Comparison of ENCODE assay signal across 25 mouse cellular contexts in the genomic region with DNA sequence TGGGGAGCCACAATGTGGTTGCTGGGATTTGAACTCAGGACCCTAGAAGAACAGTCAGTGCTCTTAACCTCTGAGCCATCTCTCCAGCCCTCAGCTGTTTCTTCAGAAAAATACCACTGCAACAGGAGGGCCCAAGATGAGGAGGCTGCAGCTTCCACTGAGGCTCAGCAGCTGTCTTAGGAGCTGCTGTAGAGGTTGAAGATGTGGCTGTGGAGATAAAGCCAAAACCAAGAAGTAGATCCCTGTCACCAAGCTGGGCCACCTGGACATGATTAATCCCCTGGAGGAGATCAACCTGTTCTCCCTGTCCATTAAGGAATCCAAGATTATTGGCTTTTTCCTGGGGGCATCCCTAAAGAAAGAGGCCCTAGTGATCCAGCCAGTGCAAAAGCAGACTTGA. TPM values are rescaled to one million over a fixed set of nuclear protein-coding genes. Genes with fewer than 3 reads are reported as not detected.
DNase-seq lines count a peak whose midpoint lies in the region; ATAC-seq and TF ChIP-seq lines count a peak whose summit lies in the region.
"Had no signal": no experiment of that assay in that cellular context is flagged by ENCODE, and none has a peak within 500 bp of the region (broad histone marks: within the 10 kb centered on the region; RNA-seq: fewer than 3 reads in every experiment).

No protein-coding gene starts in this region.

- DNase-seq in G1E (ENCODE audit: low spot score) = no peak
- no peak for DNase-seq in right cerebral cortex, postnatal 10 days (ENCODE audit: low spot score in 2 of 2)
- no peak for DNase-seq in frontal cortex, postnatal 14 days (ENCODE audit: low spot score in 2 of 2)
- DNase-seq: adrenal gland, postnatal 36 days; cerebellum, adult 11 months; cerebellum, adult 9-11 months; kidney, postnatal 25 days; layer of hippocampus, postnatal 36 days; lung, embryonic 14.5 days; lung, postnatal 4 days; right cerebral cortex, adult 18-20 months had no signal

- H3K9ac ChIP-seq in liver, embryonic 12.5 days = peak overlapping the region; percentile 60
- H3K9ac ChIP-seq: forebrain, embryonic 12.5 days; intestine, embryonic 15.5 days; limb, embryonic 13.5 days; lung, embryonic 14.5 days; neural tube, embryonic 15.5 days had no signal

- H3K27ac ChIP-seq in bone marrow, adult 2 months (ENCODE audit: control insufficient read depth, insufficient read depth, low read depth, low read length, poor library complexity) = peak overlapping the region; percentile 53
- H3K27ac ChIP-seq in liver, embryonic 12.5 days = peak overlapping the region; percentile 96
- H3K27ac ChIP-seq: embryonic facial prominence, embryonic 10.5 days; forebrain, embryonic 12.5 days; gastrocnemius, adult 2 months; hindbrain, embryonic 10.5 days; intestine, embryonic 15.5 days; limb, embryonic 13.5 days; midbrain, embryonic 10.5 days; neural tube, embryonic 15.5 days had no signal

- peak overlapping the region; percentile 52 for H3K4me2 ChIP-seq in liver, embryonic 12.5 days
- H3K4me2 ChIP-seq: forebrain, embryonic 12.5 days; intestine, embryonic 15.5 days; limb, embryonic 13.5 days; lung, embryonic 14.5 days; neural tube, embryonic 15.5 days had no signal

- peaks cover 36% of the 10 kb centered on the region for H3K4me1 ChIP-seq in G1E (ENCODE audit: insufficient read depth, low read depth, low read length)
- H3K4me1 ChIP-seq in bone marrow, adult 2 months (ENCODE audit: control insufficient read depth, insufficient read depth, low read length) = peaks cover 2% of the 10 kb centered on the region; the same call in 1 of the 2 replicates
- peaks cover 78% of the 10 kb centered on the region for H3K4me1 ChIP-seq in liver, embryonic 12.5 days
- H3K4me1 ChIP-seq: forebrain, embryonic 12.5 days had no signal

- no peak for ATAC-seq in G1E (ENCODE audit: extremely low read depth, insufficient number of reproducible peaks, low FRiP score, poor library complexity, severe bottlenecking)
- ATAC-seq in liver, embryonic 12.5 days = peak; percentile 59
- peak; percentile 27 for ATAC-seq in megakaryocyte progenitor cell, adult 5-6 weeks (replicated peaks; ENCODE audit: poor library complexity)
- ATAC-seq in monocyte, adult 5-6 weeks (replicated peaks; ENCODE audit: insufficient number of reproducible peaks, low FRiP score, low TSS enrichment, poor library complexity, severe bottlenecking) = no peak
- ATAC-seq: hindbrain, embryonic 16.5 days had no signal

- no peaks in the 10 kb centered on the region for H3K27me3 ChIP-seq in G1E (ENCODE audit: insufficient read depth, low read length)
- H3K27me3 ChIP-seq in liver, embryonic 12.5 days (replicated peaks) = no peaks in the 10 kb centered on the region
- H3K27me3 ChIP-seq: CH12.LX; forebrain, embryonic 12.5 days; intestine, embryonic 15.5 days; limb, embryonic 13.5 days; neural tube, embryonic 15.5 days had no signal

- H3K36me3 ChIP-seq in G1E (replicated peaks) = peaks cover 7% of the 10 kb centered on the region
- H3K36me3 ChIP-seq in liver, embryonic 12.5 days = peaks cover 5% of the 10 kb centered on the region
- H3K36me3 ChIP-seq: embryonic facial prominence, embryonic 10.5 days; forebrain, embryonic 12.5 days; hindbrain, embryonic 10.5 days; intestine, embryonic 15.5 days; limb, embryonic 13.5 days; midbrain, embryonic 10.5 days; neural tube, embryonic 15.5 days had no signal

- peak overlapping the region; percentile 47; the same call in 1 of the 2 replicates for H3K4me3 ChIP-seq in G1E (ENCODE audit: low read depth, low read length)
- no peak overlapping the region for H3K4me3 ChIP-seq in bone marrow, adult 2 months (replicated peaks; ENCODE audit: control insufficient read depth, low read depth, low read length)
- H3K4me3 ChIP-seq in liver, embryonic 12.5 days = 0 out of 2 replicates have a peak overlapping the region, but pooled peaks have one; percentile 1
- H3K4me3 ChIP-seq: embryonic facial prominence, embryonic 10.5 days; forebrain, embryonic 12.5 days; gastrocnemius, adult 2 months; hindbrain, embryonic 10.5 days; intestine, embryonic 15.5 days; limb, embryonic 13.5 days; midbrain, embryonic 10.5 days; neural tube, embryonic 15.5 days had no signal

- H3K9me3 ChIP-seq in G1E (replicated peaks) = no peaks in the 10 kb centered on the region
- H3K9me3 ChIP-seq in liver, embryonic 12.5 days (replicated peaks) = no peaks in the 10 kb centered on the region
- H3K9me3 ChIP-seq: embryonic facial prominence, embryonic 10.5 days; forebrain, embryonic 12.5 days; hindbrain, embryonic 10.5 days; intestine, embryonic 15.5 days; limb, embryonic 13.5 days; midbrain, embryonic 10.5 days; neural tube, embryonic 15.5 days had no signal

- no peak for TF ChIP-seq CTCF in G1E (IDR thresholded peaks at IDR 0.05; ENCODE audit: low read depth, low read length)
- no peak for TF ChIP-seq CTCF in bone marrow, adult 2 months (IDR thresholded peaks at IDR 0.05; ENCODE audit: control insufficient read depth, insufficient read depth, low read length)

- no peak for TF ChIP-seq POLR2A in bone marrow, adult 2 months (IDR thresholded peaks at IDR 0.05; ENCODE audit: borderline replicate concordance, control insufficient read depth, low read depth, low read length)

RNA-seq across cellular contexts. Expression of a gene that starts 8.0 kb away (rescaled TPM):
- total RNA-seq in G1E (2014; fragmentation: Nextera tagmentation) (305 and 398 TPM in 2 replicates), G1E (2017) (145 and 186 TPM in 2 replicates)
- polyA plus RNA-seq in G1E (2012) = 168 and 216 TPM in 2 replicates
- 136 and 233 TPM in 2 replicates for polyA plus RNA-seq in bone marrow, adult 2 months (2011; ENCODE audit: insufficient read depth, insufficient read length, low replicate concordance, missing spikeins)
- polyA plus RNA-seq in liver, embryonic 12.5 days (2016; fragmentation: Nextera tagmentation; extraction: Ambion mirVana) = 371 and 378 TPM in 2 replicates
- 363 and 424 TPM in 2 replicates for total RNA-seq in megakaryocyte progenitor cell, adult 5-6 weeks (2015)
- total RNA-seq in megakaryocyte progenitor cell, adult 5-6 weeks (2017) = 324 and 345 TPM in 2 replicates
- 59.7 to 123 TPM (median 61.4 TPM) in 3 replicates for total RNA-seq in monocyte, adult 5-6 weeks (2017)

RNA-seq across cellular contexts. Expression of a gene that starts 8.2 kb away (rescaled TPM):
- total RNA-seq in G1E (2014; fragmentation: Nextera tagmentation) = 44.4 and 44.8 TPM in 2 replicates
- 37.8 and 37.9 TPM in 2 replicates for total RNA-seq in G1E (2017)
- 36.0 and 42.1 TPM in 2 replicates for polyA plus RNA-seq in G1E (2012)
- polyA plus RNA-seq in bone marrow, adult 2 months (2011; ENCODE audit: insufficient read depth, insufficient read length, low replicate concordance, missing spikeins) = 23.8 and 23.9 TPM in 2 replicates
- polyA plus RNA-seq in liver, embryonic 12.5 days (2016; fragmentation: Nextera tagmentation; extraction: Ambion mirVana) = 65.1 and 69.8 TPM in 2 replicates
- total RNA-seq in megakaryocyte progenitor cell, adult 5-6 weeks (2015) = 45.5 and 47.6 TPM in 2 replicates
- 26.2 and 28.0 TPM in 2 replicates for total RNA-seq in megakaryocyte progenitor cell, adult 5-6 weeks (2017)
- total RNA-seq in monocyte, adult 5-6 weeks (2017) = 35.2 to 112 TPM (median 38.5 TPM) in 3 replicates

RNA-seq across cellular contexts. Expression of a gene that starts 33.3 kb away (rescaled TPM):
- 37.5 and 68.9 TPM in 2 replicates for total RNA-seq in G1E (2014; fragmentation: Nextera tagmentation)
- total RNA-seq in G1E (2017) = 144 and 194 TPM in 2 replicates
- polyA plus RNA-seq in G1E (2012) = 213 and 233 TPM in 2 replicates
- polyA plus RNA-seq in bone marrow, adult 2 months (2011; ENCODE audit: insufficient read depth, insufficient read length, low replicate concordance, missing spikeins) = 240 and 480 TPM in 2 replicates
- 290 and 291 TPM in 2 replicates for polyA plus RNA-seq in liver, embryonic 12.5 days (2016; fragmentation: Nextera tagmentation; extraction: Ambion mirVana)
- 158 and 163 TPM in 2 replicates for total RNA-seq in megakaryocyte progenitor cell, adult 5-6 weeks (2015)
- total RNA-seq in megakaryocyte progenitor cell, adult 5-6 weeks (2017) = 252 and 255 TPM in 2 replicates
- total RNA-seq in monocyte, adult 5-6 weeks (2017) = 152 to 196 TPM (median 178 TPM) in 3 replicates

RNA-seq across cellular contexts. Expression of a gene that starts 52.7 kb away (rescaled TPM):
- total RNA-seq in G1E (2014; fragmentation: Nextera tagmentation) = 27.7 and 37.7 TPM in 2 replicates
- 25.3 and 27.7 TPM in 2 replicates for total RNA-seq in G1E (2017)
- 65.3 and 78.0 TPM in 2 replicates for polyA plus RNA-seq in G1E (2012)
- 14.8 and 17.3 TPM in 2 replicates for polyA plus RNA-seq in bone marrow, adult 2 months (2011; ENCODE audit: insufficient read depth, insufficient read length, low replicate concordance, missing spikeins)
- 80.0 and 80.4 TPM in 2 replicates for polyA plus RNA-seq in liver, embryonic 12.5 days (2016; fragmentation: Nextera tagmentation; extraction: Ambion mirVana)
- total RNA-seq in megakaryocyte progenitor cell, adult 5-6 weeks (2015) = 14.7 and 19.0 TPM in 2 replicates
- 14.3 and 17.8 TPM in 2 replicates for total RNA-seq in megakaryocyte progenitor cell, adult 5-6 weeks (2017)
- 9.5 to 21.9 TPM (median 10.0 TPM) in 3 replicates for total RNA-seq in monocyte, adult 5-6 weeks (2017)

Comparison
In these comparisons a context has a peak if more than half of its experiments do, and no peak if none do; other contexts are left out.
1. ATAC-seq: peak in liver, embryonic 12.5 days (single experiment) and megakaryocyte progenitor cell, adult 5-6 weeks (single experiment); none in G1E (single experiment) and monocyte, adult 5-6 weeks (single experiment).